Mouse (Mus musculus): ENCODE measurements around the gene Gm11037.

GRCm38 (mm10) chr2:131147043-131147365 lies 13.7 kb downstream of the Gm11037 start:
- TF ChIP-seq CTCF (IDR thresholded peaks at IDR 0.05; ENCODE audit: low read depth) (no peak), EP300 (optimal IDR thresholded peaks at IDR 0.05) (no peak)
